Mouse (Mus musculus) testis, adult 2 months (tissue): Measurements from ENCODE around the gene Optn. TPM values are rescaled to one million over a fixed set of nuclear protein-coding genes. Genes with fewer than 3 reads are reported as not detected.
A peak's percentile ranks its signal among the peaks of the same experiment; 100 is the strongest.
"Not testable (repeated sequence)": the region's sequence is repeated elsewhere in the genome, so short reads cannot be mapped to it uniquely, and the experiment has no call there.

Experiments
- H3K27ac ChIP-seq: fragments of 200-500 bp; 2 replicates; pipeline ENCODE4 v1.5.1; 2012; ENCODE audit warnings: low read depth, low read length; ENCODE audit not compliant: control insufficient read depth, insufficient read depth
- H3K27me3 ChIP-seq: fragments of 200-500 bp; 2 replicates; pipeline ENCODE4 v1.6.1; 2012; ENCODE audit warnings: mild to moderate bottlenecking, low read length, moderate library complexity; ENCODE audit not compliant: control insufficient read depth, insufficient read depth
- H3K36me3 ChIP-seq: fragments of 200-500 bp; 2 replicates; pipeline ENCODE4 v1.6.1; 2012; ENCODE audit warnings: mild to moderate bottlenecking, low read length; ENCODE audit not compliant: control insufficient read depth, insufficient read depth
- H3K4me1 ChIP-seq: fragments of 200-500 bp; 2 replicates; pipeline ENCODE4 v1.6.1; 2012; ENCODE audit warnings: low read length; ENCODE audit not compliant: control insufficient read depth, insufficient read depth
- H3K4me3 ChIP-seq: fragments of 200-500 bp; 2 replicates; pipeline ENCODE4 v1.5.1; 2012; ENCODE audit warnings: low read depth, mild to moderate bottlenecking, low read length, moderate library complexity, mixed read lengths; ENCODE audit not compliant: control insufficient read depth
- CTCF ChIP-seq: fragments of 200-500 bp; IDR thresholded peaks from 2 replicates; pipeline ENCODE4 v1.5.1; 2012; ENCODE audit warnings: low read depth, mild to moderate bottlenecking, inconsistent platforms, low read length, moderate library complexity; ENCODE audit not compliant: control insufficient read depth, insufficient read depth, insufficient replicate concordance
- POLR2A ChIP-seq: fragments of 200-500 bp; IDR thresholded peaks from 2 replicates; pipeline ENCODE4 v1.6.1; 2012; ENCODE audit warnings: low read depth, mild to moderate bottlenecking, inconsistent platforms, low read length, moderate library complexity; ENCODE audit not compliant: control insufficient read depth
- polyA plus RNA-seq: library from polyadenylated mRNA; depleted of rRNA; stranded (reverse); fragments of >200 nt; gene quantifications from 2 replicates; pipeline ENCODE4 v1.2.3, GENCODE M21; 2012

Optn gene
- polyA plus RNA-seq, 1 experiment = 38.2 TPM

DNA sequence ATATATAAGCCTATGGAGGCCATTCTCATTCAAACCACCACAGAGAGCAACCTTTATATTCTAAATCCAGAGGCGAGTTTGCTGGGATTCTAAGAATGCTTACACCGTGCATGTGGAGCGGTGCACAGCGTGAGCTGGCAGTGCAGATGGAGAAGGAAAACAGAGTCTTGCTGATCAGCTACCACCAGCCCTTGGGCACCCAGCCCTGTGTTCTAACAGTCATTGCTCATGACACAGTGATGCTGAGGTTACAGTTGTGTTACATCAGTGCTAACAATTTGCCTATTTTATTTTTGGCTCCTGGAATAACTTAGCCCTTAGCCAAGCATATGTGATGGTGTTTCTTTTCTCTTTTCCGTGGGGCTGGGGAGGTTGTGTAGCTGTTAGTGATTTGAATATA, 31.0 kb upstream of the Optn start:
- peaks cover 5% of the 10 kb centered on the region for H3K4me1 ChIP-seq
- no peaks in the 10 kb centered on the region for H3K36me3 ChIP-seq
- TF ChIP-seq CTCF (no peak), POLR2A (no peak)
- no peak overlapping the region for H3K4me3 ChIP-seq
- H3K27me3 ChIP-seq = no peaks in the 10 kb centered on the region
- H3K27ac ChIP-seq = no peak overlapping the region

DNA sequence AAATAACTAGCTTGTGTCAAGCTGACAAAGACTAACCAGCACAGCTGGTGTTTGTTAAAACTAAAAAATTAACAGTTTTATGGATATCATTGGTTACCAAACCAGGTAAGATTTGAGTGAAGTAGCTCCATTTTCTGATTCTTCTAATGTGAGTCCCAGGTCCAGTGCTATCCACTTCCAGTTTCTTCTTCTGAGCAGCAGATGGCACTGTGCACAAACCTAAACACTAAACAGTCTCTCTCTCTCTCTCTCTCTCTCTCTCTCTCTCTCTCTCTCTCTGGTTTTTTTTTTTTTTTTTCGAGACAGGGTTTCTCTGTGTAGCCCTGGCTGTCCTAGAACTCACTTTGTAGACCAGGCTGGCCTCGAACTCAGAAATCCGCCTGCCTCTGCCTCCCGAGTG, 26.5 kb upstream of the Optn start:
- H3K36me3 ChIP-seq, H3K27ac ChIP-seq, H3K4me3 ChIP-seq, H3K27me3 ChIP-seq, H3K4me1 ChIP-seq: not testable (repeated sequence)

DNA sequence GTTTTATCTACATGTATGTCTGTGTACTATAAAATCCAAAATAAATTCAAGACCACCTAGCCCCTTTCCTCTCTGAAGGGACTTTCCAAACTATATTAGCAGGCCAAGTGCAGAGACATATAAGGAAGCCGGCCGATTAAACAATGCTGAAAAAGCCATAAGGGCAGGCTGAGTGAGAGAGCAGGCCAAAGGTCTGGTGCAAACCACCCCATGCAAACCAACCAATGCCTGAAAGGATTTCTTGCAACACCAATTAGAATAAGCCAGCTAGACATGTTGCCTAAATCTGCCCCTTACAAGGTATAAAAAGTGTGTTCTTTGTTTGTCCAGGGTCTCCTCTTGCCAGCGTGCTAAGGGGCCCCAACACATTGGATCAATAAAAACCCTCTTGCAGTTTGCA, 23.8 kb upstream of the Optn start:
- H3K36me3 ChIP-seq = no peaks in the 10 kb centered on the region
- H3K4me3 ChIP-seq = no peak overlapping the region
- H3K27ac ChIP-seq = no peak overlapping the region
- TF ChIP-seq POLR2A = no peak
- no peak for TF ChIP-seq CTCF
- H3K27me3 ChIP-seq = no peaks in the 10 kb centered on the region
- H3K4me1 ChIP-seq = no peaks in the 10 kb centered on the region

DNA sequence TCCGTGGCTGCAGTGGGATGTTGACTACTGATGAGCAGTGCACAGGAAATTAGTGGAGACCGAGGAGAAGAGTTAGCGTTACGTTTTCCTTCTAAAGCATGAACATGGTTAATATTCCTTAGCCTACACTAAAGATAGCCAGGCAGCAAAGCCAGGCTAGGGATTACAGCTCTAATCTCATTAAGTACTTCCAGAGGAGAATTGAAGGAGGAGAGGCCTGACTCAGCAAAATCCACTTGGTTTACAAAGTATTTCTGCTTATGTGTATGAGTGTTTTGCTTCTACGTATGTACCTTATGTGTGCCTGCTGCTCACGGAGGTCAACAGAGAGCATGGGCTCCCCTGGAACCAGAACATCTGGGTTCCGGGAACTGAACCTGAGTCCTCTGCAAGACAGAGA, 19.9 kb upstream of the Optn start:
- Histone ChIP-seq H3K27me3 (no peaks in the 10 kb centered on the region), H3K36me3 (no peaks in the 10 kb centered on the region), H3K27ac (no peak overlapping the region), H3K4me3 (no peak overlapping the region), H3K4me1 (no peaks in the 10 kb centered on the region)
- TF ChIP-seq POLR2A (no peak), CTCF (no peak)

DNA sequence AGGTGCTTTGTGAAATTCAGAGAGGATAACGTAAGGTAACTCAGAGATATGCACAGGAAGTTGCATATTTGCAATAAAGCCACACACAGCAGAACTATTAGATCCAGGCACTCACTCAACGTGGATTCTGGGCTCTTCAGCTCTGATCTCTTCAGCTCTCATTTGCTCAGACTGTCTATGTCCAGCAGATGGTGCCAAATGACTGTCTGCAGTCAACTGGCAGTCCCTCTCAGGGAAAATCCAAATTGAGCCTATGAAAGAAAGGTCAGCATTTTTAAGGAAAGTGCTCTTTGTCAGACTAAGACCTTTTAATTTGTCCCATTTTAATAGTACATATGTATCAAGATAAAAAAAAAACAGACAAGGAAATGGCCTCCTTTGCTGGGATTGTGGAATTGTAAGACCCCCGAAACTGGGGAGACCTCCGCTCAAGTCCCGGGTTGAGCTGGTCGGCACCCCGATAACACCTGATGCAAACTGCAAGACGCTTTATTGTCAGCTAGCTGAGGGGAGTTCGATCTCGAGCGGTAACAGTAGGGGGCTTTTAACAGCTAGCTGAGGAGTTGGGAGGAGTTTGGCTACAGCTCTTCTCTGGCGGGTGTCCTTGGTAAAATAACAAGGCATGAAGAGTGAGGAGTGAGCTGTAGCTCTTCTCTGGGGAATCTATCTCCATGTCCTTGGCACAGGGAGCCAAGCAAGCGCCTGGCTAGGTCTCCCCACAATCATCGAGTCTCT, 16.4 kb upstream of the Optn start:
- Histone ChIP-seq H3K27ac (peak overlapping the region; percentile 40), H3K36me3 (no peaks in the 10 kb centered on the region), H3K4me3 (no peak overlapping the region; the same call in 1 of the 2 replicates), H3K27me3 (no peaks in the 10 kb centered on the region), H3K4me1 (no peaks in the 10 kb centered on the region)
- TF ChIP-seq CTCF = 0 out of 2 replicates have a peak, but pooled peaks have one; percentile 7
- no peak for TF ChIP-seq POLR2A

DNA sequence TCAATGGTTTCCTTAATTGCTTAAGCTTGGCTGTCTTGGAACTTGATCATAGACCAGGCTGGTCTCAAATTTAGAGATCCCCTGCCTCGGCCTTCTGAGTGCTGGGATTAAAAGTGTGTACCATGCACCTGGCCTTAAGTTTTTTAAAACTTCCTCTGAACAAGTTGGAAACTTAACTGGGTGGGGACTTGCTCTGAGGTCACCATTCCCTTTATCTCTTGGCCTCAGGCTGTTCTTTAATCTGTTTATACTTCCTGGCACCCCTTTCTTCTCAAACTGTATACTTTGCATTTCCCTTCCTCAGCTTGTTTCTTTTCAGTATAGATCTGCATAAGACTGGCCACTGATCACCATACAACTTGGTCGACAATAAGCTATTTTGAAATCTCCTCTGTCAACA, 14.1 kb upstream of the Optn start:
- Histone ChIP-seq H3K27me3 (no peaks in the 10 kb centered on the region), H3K4me3 (no peak overlapping the region), H3K27ac (no peak overlapping the region), H3K36me3 (no peaks in the 10 kb centered on the region), H3K4me1 (no peaks in the 10 kb centered on the region)
- TF ChIP-seq POLR2A (no peak), CTCF (no peak)

DNA sequence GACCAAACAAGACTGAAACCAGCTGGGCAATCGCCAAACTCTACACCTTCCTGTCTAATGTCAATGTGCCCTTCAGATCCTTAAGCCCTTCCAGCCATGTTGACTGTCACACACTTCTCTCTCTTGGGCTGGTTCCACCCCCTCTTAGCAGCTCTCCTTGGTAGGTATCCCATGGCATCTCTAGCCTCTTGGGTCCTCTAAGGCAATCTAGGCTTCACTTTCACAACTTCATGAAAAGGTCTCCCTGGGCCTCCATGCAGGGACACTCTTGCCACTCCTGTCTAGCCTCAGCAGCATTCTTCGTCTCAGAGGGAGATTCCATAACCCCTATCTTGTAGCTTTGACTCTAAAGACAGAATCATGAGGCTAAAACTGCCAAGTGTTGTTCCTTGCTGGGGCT, 13.6 kb upstream of the Optn start:
- H3K27ac ChIP-seq = no peak overlapping the region
- TF ChIP-seq CTCF = no peak
- TF ChIP-seq POLR2A = no peak

DNA sequence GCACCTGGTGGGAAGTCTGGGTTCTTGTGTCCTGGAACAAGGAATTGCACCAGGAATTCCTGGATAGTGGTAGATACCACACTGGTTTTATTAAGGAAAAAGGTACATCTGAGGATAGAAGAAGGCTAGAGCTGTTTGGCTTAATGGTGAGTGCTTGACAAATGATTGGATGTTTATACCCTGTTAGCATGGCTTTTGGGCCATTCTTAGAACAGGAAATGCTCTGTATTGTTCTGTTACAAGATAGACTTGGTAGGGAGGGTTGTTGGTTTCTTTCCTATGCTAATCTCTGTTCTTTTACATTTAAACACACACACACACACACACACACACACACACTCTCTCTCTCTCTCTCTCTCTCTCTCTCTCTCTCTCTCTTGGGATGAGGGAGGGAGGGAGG, 12.0 kb upstream of the Optn start:
- no peak overlapping the region for H3K27ac ChIP-seq
- H3K4me1 ChIP-seq = no peaks in the 10 kb centered on the region
- TF ChIP-seq CTCF = no peak
- TF ChIP-seq POLR2A = no peak
- H3K36me3 ChIP-seq = no peaks in the 10 kb centered on the region
- H3K4me3 ChIP-seq = no peak overlapping the region
- H3K27me3 ChIP-seq = no peaks in the 10 kb centered on the region

More for the DNA sequence above, 13.6 kb upstream of the Optn start:
- H3K36me3 ChIP-seq = no peaks in the 10 kb centered on the region
- H3K4me1 ChIP-seq = no peaks in the 10 kb centered on the region
- no peak overlapping the region for H3K4me3 ChIP-seq
- H3K27me3 ChIP-seq = no peaks in the 10 kb centered on the region
